ENCODE assay signal across 29 mouse cellular contexts in genomic region chr11:58815676-58816075, GRCm38 (mm10). TPM values are rescaled to one million over a fixed set of nuclear protein-coding genes. Genes with fewer than 3 reads are reported as not detected.
DNase-seq lines count a peak whose midpoint lies in the region; ATAC-seq and TF ChIP-seq lines count a peak whose summit lies in the region.
"Had no signal": no experiment of that assay in that cellular context is flagged by ENCODE, and none has a peak within 500 bp of the region (broad histone marks: within the 10 kb centered on the region; RNA-seq: fewer than 3 reads in every experiment).

No protein-coding gene starts in this region.

- no peak for ATAC-seq in forebrain, embryonic 12.5 days (ENCODE audit: low FRiP score)
- ATAC-seq: activated CD4-positive, CD25-positive, alpha-beta regulatory T cell, adult 4 months; CD4-positive, CD25-positive, alpha-beta regulatory T cell, adult 4 months had no signal

- 69% methylated on average over 1 of the region's 1 CpGs for WGBS in cerebellum, adult 2 months
- 94% methylated on average over 1 of the region's 1 CpGs for WGBS in forebrain, embryonic 12.5 days

- no peak for TF ChIP-seq POLR2A in CH12.LX (IDR thresholded peaks at IDR 0.05; ENCODE audit: low read depth, low read length)
- no peak for TF ChIP-seq POLR2A in cerebellum, adult 2 months (IDR thresholded peaks at IDR 0.05; ENCODE audit: borderline replicate concordance, insufficient read depth, low read length)

- H3K27me3 ChIP-seq in CH12.LX (replicated peaks), result peaks cover 49% of the 10 kb centered on the region
- no peaks in the 10 kb centered on the region for H3K27me3 ChIP-seq in cerebellum, adult 2 months (ENCODE audit: control insufficient read depth, insufficient read depth, low read length)
- H3K27me3 ChIP-seq in forebrain, embryonic 12.5 days, result no peaks in the 10 kb centered on the region

- H3K9ac ChIP-seq in CH12.LX (ENCODE audit: insufficient read depth, low read depth) (no peak overlapping the region), ES-E14 (ENCODE audit: insufficient read depth, low read depth, low read length, poor library complexity, severe bottlenecking) (no peak overlapping the region)
- no peak overlapping the region for H3K9ac ChIP-seq in forebrain, embryonic 12.5 days

- no peak for TF ChIP-seq EP300 in CH12.LX (IDR thresholded peaks at IDR 0.05; ENCODE audit: low read length)

- in situ Hi-C loops in CH12.LX (cut with MboI; ENCODE audit: low pct_ligation_motif_present, low pct_unique_long_range_greater_than_20kb, low sequenced_read_pairs), result no loop called here
- in situ Hi-C loops in ES-E14 (cut with MboI; ENCODE audit: low sequenced_read_pairs in 2 of 2, unreplicated experiment in 2 of 2), result no loop called here

- peak; percentile 46 for DNase-seq in thymus, postnatal 0 days (ENCODE audit: low spot score)
- DNase-seq in thymus, postnatal 10 days (ENCODE audit: low spot score in 2 of 2), result no peak
- peak; percentile 12 for DNase-seq in A20 (ENCODE audit: low read depth, low spot score)
- DNase-seq in CH12.LX (ENCODE audit: extremely low read depth), result no peak
- DNase-seq in ES-E14 (ENCODE audit: low read depth, low spot score), result no peak
- no peak for DNase-seq in cerebellum, adult 2 months
- no peak for DNase-seq in heart, adult 18-20 months
- DNase-seq: adrenal gland, adult 2 months; adrenal gland, adult 8-10 months; adrenal gland, postnatal 10 days; adrenal gland, postnatal 14 days; adrenal gland, postnatal 25 days; adrenal gland, postnatal 36 days; B cell, adult 2 months; cerebellum, adult 11 months; cerebellum, adult 11-12 months; cerebellum, adult 18-20 months; cerebellum, adult 8-10 months; cerebellum, adult 9-10 months had no signal

- H3K4me1 ChIP-seq in CH12.LX (ENCODE audit: control insufficient read depth in 1 of 2, insufficient read depth in 2 of 2) (no peaks in the 10 kb centered on the region), ES-E14 (ENCODE audit: control insufficient read depth in 2 of 2, insufficient read depth in 2 of 2, low read length in 2 of 2, poor library complexity in 1 of 2) (no peaks in the 10 kb centered on the region)
- H3K4me1 ChIP-seq in cerebellum, adult 2 months (ENCODE audit: control insufficient read depth, insufficient read depth, low read length), result no peaks in the 10 kb centered on the region
- no peaks in the 10 kb centered on the region for H3K4me1 ChIP-seq in forebrain, embryonic 12.5 days

- no peak overlapping the region for H3K4me2 ChIP-seq in CH12.LX (ENCODE audit: insufficient read depth, low read depth, poor library complexity, severe bottlenecking)
- no peak overlapping the region for H3K4me2 ChIP-seq in forebrain, embryonic 12.5 days

- no peak overlapping the region for H3K27ac ChIP-seq in CH12.LX (ENCODE audit: insufficient read depth, low read depth)
- no peak overlapping the region for H3K27ac ChIP-seq in ES-E14 (ENCODE audit: insufficient read depth, low read depth, low read length, poor library complexity, severe bottlenecking)
- no peak overlapping the region for H3K27ac ChIP-seq in cerebellum, adult 2 months (ENCODE audit: insufficient read depth, low read length)
- no peak overlapping the region for H3K27ac ChIP-seq in forebrain, embryonic 12.5 days

- no peaks in the 10 kb centered on the region for H3K79me2 ChIP-seq in CH12.LX (replicated peaks; ENCODE audit: control insufficient read depth, extremely low read depth, insufficient read depth, poor library complexity, severe bottlenecking)

- no peaks in the 10 kb centered on the region for H3K36me3 ChIP-seq in CH12.LX (replicated peaks in 1 of 2; ENCODE audit: control insufficient read depth in 1 of 2, insufficient read depth in 1 of 2, low read length in 1 of 2)
- no peaks in the 10 kb centered on the region for H3K36me3 ChIP-seq in ES-E14 (ENCODE audit: control insufficient read depth, insufficient read depth, low read length, poor library complexity, severe bottlenecking)
- H3K36me3 ChIP-seq in forebrain, embryonic 12.5 days (replicated peaks), result no peaks in the 10 kb centered on the region
- H3K36me3 ChIP-seq: G1E had no signal

- no peak overlapping the region for H3K4me3 ChIP-seq in CH12.LX (replicated peaks in 1 of 3; ENCODE audit: low read depth in 2 of 3, low read length in 2 of 3, poor library complexity in 1 of 3)
- H3K4me3 ChIP-seq in ES-E14 (ENCODE audit: insufficient read depth in 1 of 2, low read depth in 1 of 2, low read length in 2 of 2, poor library complexity in 1 of 2, severe bottlenecking in 1 of 2), result no peak overlapping the region
- H3K4me3 ChIP-seq in cerebellum, adult 2 months (replicated peaks; ENCODE audit: insufficient read depth, low read depth, low read length), result no peak overlapping the region
- H3K4me3 ChIP-seq in forebrain, embryonic 12.5 days (replicated peaks), result no peak overlapping the region

- H3K9me3 ChIP-seq in CH12.LX (replicated peaks; ENCODE audit: low read length) (no peaks in the 10 kb centered on the region), ES-E14 (ENCODE audit: control insufficient read depth, insufficient read depth, low read depth, low read length) (no peaks in the 10 kb centered on the region)
- H3K9me3 ChIP-seq in forebrain, embryonic 12.5 days, result no peaks in the 10 kb centered on the region
- H3K9me3 ChIP-seq: G1E had no signal

- peak in 1 of 2 experiments; percentile 17; a peak in 2 of 4 replicates for TF ChIP-seq CTCF in CH12.LX (conservative IDR thresholded peaks at IDR 0.05 in 1 of 2, IDR thresholded peaks at IDR 0.05 in 1 of 2; ENCODE audit: low read depth in 2 of 2, low read length in 2 of 2)
- no peak for TF ChIP-seq CTCF in cerebellum, adult 2 months (IDR thresholded peaks at IDR 0.05; ENCODE audit: borderline replicate concordance, insufficient read depth, low read depth, low read length)

- dilution Hi-C loops in CH12.LX (cut with MboI; ENCODE audit: extremely low pct_ligation_motif_present, extremely low pct_unique_long_range_greater_than_20kb, low sequenced_read_pairs), result no loop called here

- TF ChIP-seq RAD21 in CH12.LX (IDR thresholded peaks at IDR 0.05; ENCODE audit: low read depth, low read length), result peak; percentile 22

TF ChIP-seq in CH12.LX, 34 proteins besides CTCF, POLR2A, EP300 and RAD21 (continues in another document):
- TF ChIP-seq ZC3H11A (IDR thresholded peaks at IDR 0.05; ENCODE audit: low read depth, low read length), result no peak
- TF ChIP-seq MAFK (IDR thresholded peaks at IDR 0.05; ENCODE audit: insufficient replicate concordance, low read length), result peak; percentile 89
- peak; percentile 17; the same call in 1 of the 2 replicates for TF ChIP-seq SMC3 (IDR thresholded peaks at IDR 0.05; ENCODE audit: low read depth, low read length)
- no peak for TF ChIP-seq NRF1 (IDR thresholded peaks at IDR 0.05; ENCODE audit: low read depth, low read length)

TF ChIP-seq in ES-E14, 5 proteins besides CTCF, POLR2A, EP300 and RAD21 (continues in another document):
- no peak for TF ChIP-seq ZC3H11A (IDR thresholded peaks at IDR 0.05; ENCODE audit: borderline replicate concordance, low read depth, low read length)
- no peak for TF ChIP-seq CHD2 (IDR thresholded peaks at IDR 0.05; ENCODE audit: low read depth, low read length)
- no peak for TF ChIP-seq HCFC1 (IDR thresholded peaks at IDR 0.05; ENCODE audit: borderline replicate concordance, insufficient read depth, low read length)
- TF ChIP-seq MAFK (IDR thresholded peaks at IDR 0.05; ENCODE audit: insufficient read depth, low read depth, low read length), result peak; percentile 81

RNA-seq across cellular contexts. Expression of gene Olfr313, which starts 0.9 kb away (rescaled TPM):
- 0.06 and 0.08 TPM in 2 replicates for polyA plus RNA-seq in thymus, postnatal 0 days (2015; fragmentation: Nextera tagmentation; extraction: Ambion mirVana)
- 0.04 and 0.13 TPM in 2 replicates for total RNA-seq in CH12.LX (2012; rRNA removed)
- total RNA-seq in CH12.LX (2014; rRNA removed), result not detected in 2 replicates
- 0.09 and 0.10 TPM in 2 replicates for polyA plus RNA-seq in CH12.LX (2012; ENCODE audit: insufficient read length, low read depth)
- not detected in 2 replicates for total RNA-seq in ES-E14 (2012; rRNA removed)
- polyA plus RNA-seq in cerebellum, adult 2 months (2012; rRNA removed), result not detected in 2 replicates
- not detected for total RNA-seq in heart, adult 18-20 months (2021)
- not detected in 2 replicates for polyA plus RNA-seq in forebrain, embryonic 12.5 days (2016; fragmentation: Nextera tagmentation; extraction: Ambion mirVana)
- total RNA-seq: adrenal gland, adult 18-20 months; adrenal gland, adult 2 months; adrenal gland, adult 8-10 months; adrenal gland, postnatal 10 days; adrenal gland, postnatal 14 days; adrenal gland, postnatal 25 days; adrenal gland, postnatal 36 days; adrenal gland, postnatal 4 days; MEL had no signal
- polyA plus RNA-seq: activated CD4-positive, CD25-positive, alpha-beta regulatory T cell, adult 4 months; adrenal gland, adult 2 months; brain, embryonic 14.5 days; C2C12; CD4-positive, CD25-positive, alpha-beta regulatory T cell, adult 4 months; G1E; Patski had no signal

RNA-seq across cellular contexts. Expression of gene Olfr312, which starts 13.4 kb away (rescaled TPM):
- polyA plus RNA-seq in thymus, postnatal 0 days (2015; fragmentation: Nextera tagmentation; extraction: Ambion mirVana), result 0.03 TPM in 1 of 2 replicates, not detected in the other
- total RNA-seq in CH12.LX (2012; rRNA removed) (not detected in 2 replicates), CH12.LX (2014; rRNA removed) (not detected in 2 replicates), ES-E14 (2012; rRNA removed) (not detected in 2 replicates)
- not detected in 2 replicates for polyA plus RNA-seq in CH12.LX (2012; ENCODE audit: insufficient read length, low read depth)
- not detected in 2 replicates for polyA plus RNA-seq in cerebellum, adult 2 months (2012; rRNA removed)
- not detected for total RNA-seq in heart, adult 18-20 months (2021)
- polyA plus RNA-seq in forebrain, embryonic 12.5 days (2016; fragmentation: Nextera tagmentation; extraction: Ambion mirVana), result 0.05 TPM in 1 of 2 replicates, not detected in the other
- total RNA-seq: adrenal gland, adult 18-20 months; adrenal gland, adult 2 months; adrenal gland, adult 8-10 months; adrenal gland, postnatal 10 days; adrenal gland, postnatal 14 days; adrenal gland, postnatal 25 days; adrenal gland, postnatal 36 days; adrenal gland, postnatal 4 days; MEL had no signal
- polyA plus RNA-seq: adrenal gland, adult 2 months; brain, embryonic 14.5 days; C2C12; G1E; Patski had no signal

RNA-seq across cellular contexts. Expression of gene Fam183b, which starts 13.9 kb away (rescaled TPM):
- 1.5 and 2.2 TPM in 2 replicates for polyA plus RNA-seq in thymus, postnatal 0 days (2015; fragmentation: Nextera tagmentation; extraction: Ambion mirVana)
- total RNA-seq in CH12.LX (2012; rRNA removed), result 0.67 and 0.72 TPM in 2 replicates
- total RNA-seq in CH12.LX (2014; rRNA removed), result not detected in 2 replicates
- not detected in 2 replicates for polyA plus RNA-seq in CH12.LX (2012; ENCODE audit: insufficient read length, low read depth)
- 2.3 and 2.7 TPM in 2 replicates for total RNA-seq in ES-E14 (2012; rRNA removed)
- polyA plus RNA-seq in cerebellum, adult 2 months (2012; rRNA removed), result 1.5 and 1.6 TPM in 2 replicates
- total RNA-seq in heart, adult 18-20 months (2021), result not detected
- 2.1 and 2.3 TPM in 2 replicates for polyA plus RNA-seq in forebrain, embryonic 12.5 days (2016; fragmentation: Nextera tagmentation; extraction: Ambion mirVana)
- total RNA-seq: G1E, MEL had no signal
- polyA plus RNA-seq: activated CD4-positive, CD25-positive, alpha-beta regulatory T cell, adult 4 months; adrenal gland, adult 2 months; C2C12; G1E; Patski had no signal

RNA-seq across cellular contexts. Expression of gene Olfr311, which starts 23.4 kb away (rescaled TPM):
- polyA plus RNA-seq in thymus, postnatal 0 days (2015; fragmentation: Nextera tagmentation; extraction: Ambion mirVana), result not detected in 2 replicates
- not detected in 2 replicates for total RNA-seq in CH12.LX (2012; rRNA removed)
- total RNA-seq in CH12.LX (2014; rRNA removed), result not detected in 2 replicates
- not detected in 2 replicates for polyA plus RNA-seq in CH12.LX (2012; ENCODE audit: insufficient read length, low read depth)
- total RNA-seq in ES-E14 (2012; rRNA removed), result not detected in 2 replicates
- not detected in 2 replicates for polyA plus RNA-seq in cerebellum, adult 2 months (2012; rRNA removed)
- not detected for total RNA-seq in heart, adult 18-20 months (2021)
- polyA plus RNA-seq in forebrain, embryonic 12.5 days (2016; fragmentation: Nextera tagmentation; extraction: Ambion mirVana), result not detected in 2 replicates
- total RNA-seq: adrenal gland, adult 18-20 months; adrenal gland, adult 2 months; adrenal gland, adult 8-10 months; adrenal gland, postnatal 10 days; adrenal gland, postnatal 14 days; adrenal gland, postnatal 25 days; adrenal gland, postnatal 36 days; adrenal gland, postnatal 4 days; MEL had no signal
- polyA plus RNA-seq: adrenal gland, adult 2 months; brain, embryonic 14.5 days; C2C12; CD4-positive, CD25-positive, alpha-beta regulatory T cell, adult 4 months; G1E; Patski had no signal

RNA-seq across cellular contexts. Expression of gene Gm12258, which starts 31.3 kb away (rescaled TPM):
- 19.2 and 20.6 TPM in 2 replicates for polyA plus RNA-seq in thymus, postnatal 0 days (2015; fragmentation: Nextera tagmentation; extraction: Ambion mirVana)
- total RNA-seq in CH12.LX (2012; rRNA removed), result 2.9 and 3.1 TPM in 2 replicates
- total RNA-seq in CH12.LX (2014; rRNA removed), result 1.4 and 1.5 TPM in 2 replicates
- 1.6 and 2.2 TPM in 2 replicates for polyA plus RNA-seq in CH12.LX (2012; ENCODE audit: insufficient read length, low read depth)
- total RNA-seq in ES-E14 (2012; rRNA removed), result 3.7 and 4.7 TPM in 2 replicates
- 22.5 and 24.5 TPM in 2 replicates for polyA plus RNA-seq in cerebellum, adult 2 months (2012; rRNA removed)
- total RNA-seq in heart, adult 18-20 months (2021), result 1 to 10 TPM in 1 of 2 experiments, under 1 TPM in 1; 0.92 to 1.9 TPM
- polyA plus RNA-seq in forebrain, embryonic 12.5 days (2016; fragmentation: Nextera tagmentation; extraction: Ambion mirVana), result 15.5 and 15.9 TPM in 2 replicates

Comparison
In these comparisons a context has a peak if more than half of its experiments do, and no peak if none do; other contexts are left out.
1. DNase-seq: peak in thymus, postnatal 0 days (single experiment) and A20 (single experiment); none in thymus, postnatal 10 days (0 of 2), CH12.LX (single experiment), ES-E14 (single experiment), cerebellum, adult 2 months (0 of 2) and heart, adult 18-20 months (0 of 2).